Mouse (Mus musculus) brain, embryonic 14.5 days (tissue): ENCODE data around the gene 2810004N23Rik.

Source experiments
- CTCF ChIP-seq: fragments of 200-500 bp; IDR thresholded peaks from 2 replicates; pipeline ENCODE4 v1.5.1; 2012; ENCODE audit warnings: inconsistent platforms, mild to moderate bottlenecking, moderate library complexity, borderline replicate concordance; ENCODE audit not compliant: insufficient read depth, insufficient read length; ENCODE audit errors: extremely low read depth
- POLR2A ChIP-seq: fragments of 200-500 bp; IDR thresholded peaks from 2 replicates; pipeline ENCODE4 v1.6.1; 2012; ENCODE audit warnings: mild to moderate bottlenecking, inconsistent platforms, borderline replicate concordance; ENCODE audit not compliant: poor library complexity, insufficient read depth, insufficient read length, severe bottlenecking; ENCODE audit errors: extremely low read depth

DNA sequence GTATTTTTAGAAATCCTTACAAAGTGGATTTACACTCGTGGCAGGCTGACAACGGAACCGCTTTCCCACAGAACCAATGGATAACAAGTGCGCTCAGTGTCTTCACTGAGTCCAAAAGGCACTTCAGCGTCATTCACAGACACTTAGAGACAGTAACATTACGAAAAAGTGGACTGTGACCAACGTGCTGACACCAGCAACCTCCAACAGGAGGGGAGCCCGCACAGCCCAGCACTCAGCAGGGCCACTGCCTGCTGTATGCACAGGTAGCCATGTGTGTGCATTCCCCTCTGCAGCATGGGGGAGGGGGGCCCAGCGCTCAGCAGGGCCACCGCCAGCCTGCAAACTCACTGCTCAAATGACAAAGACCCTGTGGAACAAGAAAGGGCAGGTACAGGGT is 23.5 kb downstream of the 2810004N23Rik start:
- TF ChIP-seq POLR2A (no peak), CTCF (no peak)
